Mouse (Mus musculus): ENCODE results near the gene Ngf. TPM values are rescaled to one million over a fixed set of nuclear protein-coding genes. Genes with fewer than 3 reads are reported as not detected.
A peak's percentile ranks its signal among the peaks of the same experiment; 100 is the strongest.

The Ngf gene
- polyA plus RNA-seq (2014; fragmentation: Nextera tagmentation; extraction: Ambion mirVana) = 0.36 and 0.79 TPM in 2 replicates

- Histone ChIP-seq H3K4me2 (ENCODE audit: low read depth, low read length) (peak within 1 kb of the TSS; percentile 55), H3K27me3 (ENCODE audit: control insufficient read depth, insufficient read depth, low read length) (peaks cover 20% of the 10 kb centered on the region), H3K27ac (ENCODE audit: low read depth, low read length) (no peak within 1 kb of the TSS), H3K36me3 (ENCODE audit: control insufficient read depth, insufficient read depth, low read length) (no peaks in the 10 kb centered on the region), H3K4me3 (ENCODE audit: low read depth, low read length) (peak within 1 kb of the TSS; percentile 32), H3K9ac (replicated peaks; ENCODE audit: low read depth, low read length) (peak within 1 kb of the TSS; percentile 21; the same call in 1 of the 2 replicates), H3K9me3 (ENCODE audit: control insufficient read depth, low read length) (no peaks in the 10 kb centered on the region), H3K4me1 (ENCODE audit: control insufficient read depth, insufficient read depth, low read length) (no peaks in the 10 kb centered on the region)
- ATAC-seq (ENCODE audit: low read depth) = peak; percentile 80
- WGBS = under 1% methylated on average over 43 of the region's 43 CpGs
Observed at GRCm38 (mm10) chr3:102469713-102470448, at the start of gene Ngf. TSS of gene Ngf (plus strand) at chr3:102469919.

GRCm38 (mm10) chr3:102445567-102445966 is 24.2 kb upstream of the Ngf start:
- Histone ChIP-seq H3K4me2 (ENCODE audit: low read depth, low read length) (no peak overlapping the region), H3K9me3 (ENCODE audit: control insufficient read depth, low read length) (no peaks in the 10 kb centered on the region), H3K9ac (replicated peaks; ENCODE audit: low read depth, low read length) (no peak overlapping the region), H3K4me1 (ENCODE audit: control insufficient read depth, insufficient read depth, low read length) (no peaks in the 10 kb centered on the region), H3K4me3 (ENCODE audit: low read depth, low read length) (no peak overlapping the region), H3K27me3 (ENCODE audit: control insufficient read depth, insufficient read depth, low read length) (no peaks in the 10 kb centered on the region), H3K36me3 (ENCODE audit: control insufficient read depth, insufficient read depth, low read length) (no peaks in the 10 kb centered on the region), H3K27ac (ENCODE audit: low read depth, low read length) (no peak overlapping the region)
- ATAC-seq (ENCODE audit: low read depth) = no peak
- WGBS = 88% methylated on average over 3 of the region's 3 CpGs

- 82% methylated on average over 4 of the region's 4 CpGs for WGBS
- Histone ChIP-seq H3K9me3 (ENCODE audit: control insufficient read depth, low read length) (no peaks in the 10 kb centered on the region), H3K4me3 (ENCODE audit: low read depth, low read length) (no peak overlapping the region), H3K36me3 (ENCODE audit: control insufficient read depth, insufficient read depth, low read length) (no peaks in the 10 kb centered on the region), H3K27ac (ENCODE audit: low read depth, low read length) (no peak overlapping the region), H3K27me3 (ENCODE audit: control insufficient read depth, insufficient read depth, low read length) (no peaks in the 10 kb centered on the region), H3K4me2 (ENCODE audit: low read depth, low read length) (no peak overlapping the region), H3K4me1 (ENCODE audit: control insufficient read depth, insufficient read depth, low read length) (no peaks in the 10 kb centered on the region), H3K9ac (replicated peaks; ENCODE audit: low read depth, low read length) (no peak overlapping the region)
- no peak for ATAC-seq (ENCODE audit: low read depth)
Observed at GRCm38 (mm10) chr3:102446691-102447090, 23.0 kb upstream of the Ngf start.

- no peaks in the 10 kb centered on the region for H3K27me3 ChIP-seq (ENCODE audit: control insufficient read depth, insufficient read depth, low read length)
- H3K4me3 ChIP-seq (ENCODE audit: low read depth, low read length) = no peak overlapping the region
- WGBS = 79% methylated on average over 6 of the region's 6 CpGs
- H3K36me3 ChIP-seq (ENCODE audit: control insufficient read depth, insufficient read depth, low read length) = no peaks in the 10 kb centered on the region
- no peak for ATAC-seq (ENCODE audit: low read depth)
- no peak overlapping the region for H3K4me2 ChIP-seq (ENCODE audit: low read depth, low read length)
- H3K27ac ChIP-seq (ENCODE audit: low read depth, low read length) = no peak overlapping the region
- H3K9me3 ChIP-seq (ENCODE audit: control insufficient read depth, low read length) = no peaks in the 10 kb centered on the region
- H3K9ac ChIP-seq (replicated peaks; ENCODE audit: low read depth, low read length) = no peak overlapping the region
- H3K4me1 ChIP-seq (ENCODE audit: control insufficient read depth, insufficient read depth, low read length) = no peaks in the 10 kb centered on the region
Observed at GRCm38 (mm10) chr3:102454566-102454965, 15.2 kb upstream of the Ngf start.

GRCm38 (mm10) chr3:102460528-102460927 is 9.2 kb upstream of the Ngf start:
- no peaks in the 10 kb centered on the region for H3K4me1 ChIP-seq (ENCODE audit: control insufficient read depth, insufficient read depth, low read length)
- no peaks in the 10 kb centered on the region for H3K27me3 ChIP-seq (ENCODE audit: control insufficient read depth, insufficient read depth, low read length)
- no peaks in the 10 kb centered on the region for H3K36me3 ChIP-seq (ENCODE audit: control insufficient read depth, insufficient read depth, low read length)
- H3K4me3 ChIP-seq (ENCODE audit: low read depth, low read length) = no peak overlapping the region
- H3K9ac ChIP-seq (replicated peaks; ENCODE audit: low read depth, low read length) = no peak overlapping the region
- H3K4me2 ChIP-seq (ENCODE audit: low read depth, low read length) = no peak overlapping the region
- no peak overlapping the region for H3K27ac ChIP-seq (ENCODE audit: low read depth, low read length)
- WGBS = 79% methylated on average over 5 of the region's 5 CpGs
- no peak for ATAC-seq (ENCODE audit: low read depth)
- no peaks in the 10 kb centered on the region for H3K9me3 ChIP-seq (ENCODE audit: control insufficient read depth, low read length)

GRCm38 (mm10) chr3:102460986-102461385 is 8.7 kb upstream of the Ngf start:
- WGBS = 69% methylated on average over 6 of the region's 6 CpGs
- H3K36me3 ChIP-seq (ENCODE audit: control insufficient read depth, insufficient read depth, low read length) = no peaks in the 10 kb centered on the region
- no peaks in the 10 kb centered on the region for H3K27me3 ChIP-seq (ENCODE audit: control insufficient read depth, insufficient read depth, low read length)
- H3K9me3 ChIP-seq (ENCODE audit: control insufficient read depth, low read length) = no peaks in the 10 kb centered on the region
- no peak overlapping the region for H3K4me3 ChIP-seq (ENCODE audit: low read depth, low read length)
- no peak overlapping the region for H3K9ac ChIP-seq (replicated peaks; ENCODE audit: low read depth, low read length)
- H3K27ac ChIP-seq (ENCODE audit: low read depth, low read length) = no peak overlapping the region
- no peak for ATAC-seq (ENCODE audit: low read depth)
- no peak overlapping the region for H3K4me2 ChIP-seq (ENCODE audit: low read depth, low read length)
- no peaks in the 10 kb centered on the region for H3K4me1 ChIP-seq (ENCODE audit: control insufficient read depth, insufficient read depth, low read length)

- WGBS = 66% methylated on average over 9 of the region's 9 CpGs
Observed at GRCm38 (mm10) chr3:102462703-102463336, 6.9 kb upstream of the Ngf start.

GRCm38 (mm10) chr3:102463339-102463738 is 6.4 kb upstream of the Ngf start:
- Histone ChIP-seq H3K9ac (replicated peaks; ENCODE audit: low read depth, low read length) (no peak overlapping the region), H3K4me1 (ENCODE audit: control insufficient read depth, insufficient read depth, low read length) (no peaks in the 10 kb centered on the region), H3K27ac (ENCODE audit: low read depth, low read length) (no peak overlapping the region), H3K27me3 (ENCODE audit: control insufficient read depth, insufficient read depth, low read length) (no peaks in the 10 kb centered on the region), H3K9me3 (ENCODE audit: control insufficient read depth, low read length) (no peaks in the 10 kb centered on the region), H3K36me3 (ENCODE audit: control insufficient read depth, insufficient read depth, low read length) (no peaks in the 10 kb centered on the region), H3K4me3 (ENCODE audit: low read depth, low read length) (no peak overlapping the region), H3K4me2 (ENCODE audit: low read depth, low read length) (no peak overlapping the region)
- 94% methylated on average over 2 of the region's 2 CpGs for WGBS
- ATAC-seq (ENCODE audit: low read depth) = no peak

More at GRCm38 (mm10) chr3:102462703-102463336, 6.9 kb upstream of the Ngf start:
- Histone ChIP-seq H3K27me3 (ENCODE audit: control insufficient read depth, insufficient read depth, low read length) (no peaks in the 10 kb centered on the region), H3K9me3 (ENCODE audit: control insufficient read depth, low read length) (no peaks in the 10 kb centered on the region), H3K4me3 (ENCODE audit: low read depth, low read length) (no peak overlapping the region), H3K9ac (replicated peaks; ENCODE audit: low read depth, low read length) (no peak overlapping the region), H3K4me2 (ENCODE audit: low read depth, low read length) (no peak overlapping the region), H3K27ac (ENCODE audit: low read depth, low read length) (no peak overlapping the region), H3K36me3 (ENCODE audit: control insufficient read depth, insufficient read depth, low read length) (no peaks in the 10 kb centered on the region), H3K4me1 (ENCODE audit: control insufficient read depth, insufficient read depth, low read length) (no peaks in the 10 kb centered on the region)
- no peak for ATAC-seq (ENCODE audit: low read depth)

- 22% methylated on average over 3 of the region's 3 CpGs for whole genome bisulfite sequencing
- ATAC-seq (ENCODE audit: low read depth) = no peak
- Histone ChIP-seq H3K27ac (ENCODE audit: low read depth, low read length) (no peak overlapping the region), H3K27me3 (ENCODE audit: control insufficient read depth, insufficient read depth, low read length) (peaks cover 20% of the 10 kb centered on the region), H3K4me3 (ENCODE audit: low read depth, low read length) (no peak overlapping the region), H3K9me3 (ENCODE audit: control insufficient read depth, low read length) (no peaks in the 10 kb centered on the region), H3K4me2 (ENCODE audit: low read depth, low read length) (no peak overlapping the region), H3K4me1 (ENCODE audit: control insufficient read depth, insufficient read depth, low read length) (no peaks in the 10 kb centered on the region), H3K9ac (replicated peaks; ENCODE audit: low read depth, low read length) (no peak overlapping the region), H3K36me3 (ENCODE audit: control insufficient read depth, insufficient read depth, low read length) (no peaks in the 10 kb centered on the region)
Observed at GRCm38 (mm10) chr3:102466587-102466986, 3.1 kb upstream of the Ngf start.

Data from neural tube, embryonic 14.5 days (tissue).